Mouse (Mus musculus): ENCODE results near the gene Eif4g1.
A peak's percentile ranks its signal among the peaks of the same experiment; 100 is the strongest.

- peak; percentile 73 for TF ChIP-seq CTCF (IDR thresholded peaks at IDR 0.05; ENCODE audit: low read depth, low read length)
- no peak for TF ChIP-seq POLR2AphosphoS5 (IDR thresholded peaks at IDR 0.05; ENCODE audit: insufficient replicate concordance, low read depth, low read length)
- no peak for TF ChIP-seq TAL1 (conservative IDR thresholded peaks at IDR 0.05; ENCODE audit: low read depth, low read length)
- no peak for TF ChIP-seq GATA2 (IDR thresholded peaks at IDR 0.05; ENCODE audit: borderline replicate concordance, low read depth, low read length)
Measured at GRCm38 (mm10) chr16:20708939-20709734, 41.0 kb downstream of the Eif4g1 start.
